Mouse (Mus musculus) urinary bladder, postnatal 10 days (tissue): ENCODE measurements around the gene Coq4.

ENCODE experiments used
- DNase-seq: peaks from one replicate; pipeline ENCODE4 v3.0.0; 2022; ENCODE audit warnings: low spot score

Coq4 gene

DNA sequence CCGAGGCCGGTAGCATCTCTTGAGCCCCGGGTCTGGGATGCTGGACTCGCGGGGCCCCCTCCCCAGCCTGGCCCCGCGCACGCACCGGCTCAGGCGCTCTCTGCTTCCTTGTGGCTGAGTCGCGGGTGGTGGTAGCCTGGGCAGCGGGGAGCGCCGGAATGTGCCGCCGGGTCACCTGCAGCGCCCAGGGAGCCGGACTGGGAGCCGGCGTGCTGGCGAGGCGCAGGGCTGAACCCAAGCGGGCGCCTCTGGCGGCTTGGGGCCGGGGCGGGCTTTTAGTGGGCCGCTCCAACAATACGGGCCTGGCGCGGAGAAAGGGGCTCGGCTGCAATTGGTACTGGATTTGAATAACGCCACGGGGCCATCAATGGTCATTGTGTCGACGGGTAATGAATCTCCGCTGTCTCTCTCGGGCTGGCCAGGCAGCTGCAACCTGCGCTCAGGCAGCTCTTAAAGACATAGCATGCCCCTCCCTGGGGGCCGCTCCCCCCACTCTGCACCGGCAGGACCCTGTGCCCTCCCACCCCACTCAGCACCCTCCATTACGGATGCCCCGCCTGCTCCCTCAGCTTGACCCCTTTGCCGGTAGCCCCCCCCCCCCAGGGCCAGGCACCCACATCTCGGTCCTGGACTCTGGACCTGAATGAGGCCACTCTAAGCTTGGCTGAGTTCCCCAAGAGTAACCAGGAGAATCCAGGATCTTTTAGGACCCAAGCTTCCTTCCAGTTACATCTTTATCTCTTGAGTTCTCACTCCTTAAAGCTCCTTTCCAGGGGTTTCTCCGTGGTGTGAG, 59.0 kb downstream of the Coq4 start:
- no peak for DNase-seq

DNA sequence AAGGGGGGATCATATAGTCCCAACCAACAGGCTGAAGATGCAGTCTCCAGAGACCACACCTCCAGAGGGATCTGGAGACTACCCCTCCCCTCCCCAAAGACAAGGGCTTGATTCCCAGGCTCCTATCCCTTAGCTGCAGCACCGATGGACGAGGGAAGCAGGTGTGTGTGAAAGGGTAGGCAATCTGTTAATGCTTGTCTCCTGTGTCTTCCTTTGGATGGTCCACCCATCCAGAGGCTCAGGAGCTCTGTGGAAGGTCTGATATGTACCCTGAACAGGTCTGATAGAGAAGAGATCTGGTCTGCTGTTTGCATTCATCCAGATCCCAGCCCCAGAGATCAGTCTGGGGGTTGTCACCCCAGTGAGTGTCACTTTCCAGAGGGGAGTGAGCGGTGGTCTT, 59.6 kb downstream of the Coq4 start:
- DNase-seq, result no peak
